Mouse (Mus musculus): ENCODE results near the gene Gja1. TPM values are rescaled to one million over a fixed set of nuclear protein-coding genes. Genes with fewer than 3 reads are reported as not detected.
A peak's percentile ranks its signal among the peaks of the same experiment; 100 is the strongest.

Gene Gja1
- total and polyA plus RNA-seq, 3 experiments, result 26.0 to 45.0 (median 31.2) TPM

DNA sequence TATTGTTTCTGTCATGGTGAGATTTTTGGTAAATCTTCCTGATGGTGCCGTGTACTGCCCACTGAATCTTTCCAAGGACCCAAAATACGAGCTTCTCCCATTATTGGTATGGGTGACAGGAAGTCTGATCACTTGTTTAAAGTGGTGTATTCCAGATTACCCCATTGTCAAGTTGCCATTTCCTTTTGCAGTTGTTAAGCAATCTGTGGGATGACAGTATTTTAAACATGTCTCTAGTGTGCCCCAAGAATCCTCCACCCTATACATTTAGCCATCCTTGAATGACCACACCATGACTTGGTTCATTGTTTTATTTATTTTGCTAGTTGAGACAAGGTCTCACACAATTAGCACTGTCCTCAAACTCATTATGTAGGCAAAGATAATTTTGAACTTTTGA lies 50.3 kb downstream of the Gja1 start:
- DNase-seq (ENCODE audit: extremely low read depth), result no peak
- no peak overlapping the region for H3K9ac ChIP-seq (ENCODE audit: insufficient read depth, low read depth)
- no peaks in the 10 kb centered on the region for H3K36me3 ChIP-seq (replicated peaks in 1 of 2; ENCODE audit: control insufficient read depth in 1 of 2, insufficient read depth in 1 of 2, low read length in 1 of 2)
- H3K27ac ChIP-seq (ENCODE audit: insufficient read depth, low read depth), result no peak overlapping the region
- H3K4me1 ChIP-seq (ENCODE audit: control insufficient read depth in 1 of 2, insufficient read depth in 2 of 2), result peaks cover 0 to 39% of the 10 kb centered on the region in 2 experiments; a peak in 2 of 4 replicates
- H3K4me2 ChIP-seq (ENCODE audit: insufficient read depth, low read depth, poor library complexity, severe bottlenecking), result no peak overlapping the region
- in situ Hi-C loops (cut with MboI; ENCODE audit: low pct_ligation_motif_present, low pct_unique_long_range_greater_than_20kb, low sequenced_read_pairs), result no loop called here
- H3K79me2 ChIP-seq (replicated peaks; ENCODE audit: control insufficient read depth, extremely low read depth, insufficient read depth, poor library complexity, severe bottlenecking), result no peaks in the 10 kb centered on the region
- no peak overlapping the region for H3K4me3 ChIP-seq (replicated peaks in 1 of 3; ENCODE audit: low read depth in 2 of 3, low read length in 2 of 3, poor library complexity in 1 of 3)
- TF ChIP-seq MEF2A (IDR thresholded peaks at IDR 0.05; ENCODE audit: borderline replicate concordance, low read depth, low read length) (no peak), MXI1 (IDR thresholded peaks at IDR 0.05; ENCODE audit: low read depth, low read length) (no peak), MAZ (IDR thresholded peaks at IDR 0.05; ENCODE audit: low read depth, low read length) (no peak), JUN (IDR thresholded peaks at IDR 0.05; ENCODE audit: insufficient read depth, low read depth, low read length) (no peak), MAFK (IDR thresholded peaks at IDR 0.05; ENCODE audit: insufficient replicate concordance, low read length) (no peak), JUND (conservative IDR thresholded peaks at IDR 0.05; ENCODE audit: low read depth, low read length) (no peak), ZMIZ1 (IDR thresholded peaks at IDR 0.05; ENCODE audit: low read depth, low read length) (no peak), CHD2 (IDR thresholded peaks at IDR 0.05; ENCODE audit: low read length) (no peak), MAX (IDR thresholded peaks at IDR 0.05; ENCODE audit: low read length) (no peak), NELFE (IDR thresholded peaks at IDR 0.05; ENCODE audit: low read depth, low read length) (no peak), ZKSCAN1 (IDR thresholded peaks at IDR 0.05; ENCODE audit: borderline replicate concordance, low read depth, low read length) (no peak), PAX5 (IDR thresholded peaks at IDR 0.05; ENCODE audit: low read length) (no peak), TBP (conservative IDR thresholded peaks at IDR 0.05; ENCODE audit: low read depth, low read length) (no peak), ELF1 (IDR thresholded peaks at IDR 0.05; ENCODE audit: low read depth, low read length) (no peak), USF2 (conservative IDR thresholded peaks at IDR 0.05; ENCODE audit: low read depth, low read length) (no peak), UBTF (IDR thresholded peaks at IDR 0.05; ENCODE audit: low read depth, low read length) (no peak)
- dilution Hi-C loops (cut with MboI; ENCODE audit: extremely low pct_ligation_motif_present, extremely low pct_unique_long_range_greater_than_20kb, low sequenced_read_pairs), result no loop called here
- H3K9me3 ChIP-seq (replicated peaks; ENCODE audit: low read length), result no peaks in the 10 kb centered on the region
- no peaks in the 10 kb centered on the region for H3K27me3 ChIP-seq (replicated peaks)

DNA sequence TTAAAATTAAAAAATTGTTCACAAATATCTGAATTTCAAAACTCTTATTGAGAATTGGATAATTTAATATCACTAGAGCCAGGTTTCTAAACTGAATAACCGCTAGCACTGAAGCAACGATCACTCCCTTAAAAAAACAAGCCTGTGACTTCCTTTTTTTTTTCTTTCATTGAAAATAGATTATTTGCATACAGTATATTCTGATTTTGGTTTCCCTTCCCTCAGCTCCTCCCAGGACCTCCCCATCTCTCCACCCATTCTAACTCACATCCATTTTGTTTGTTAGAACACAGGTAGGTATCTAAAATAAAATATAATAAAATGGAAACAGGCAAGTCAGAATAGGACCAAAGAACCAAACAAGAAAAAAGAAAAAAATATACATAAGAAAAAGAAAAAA lies 50.7 kb downstream of the Gja1 start:
- H3K79me2 ChIP-seq (replicated peaks; ENCODE audit: control insufficient read depth, extremely low read depth, insufficient read depth, poor library complexity, severe bottlenecking), result no peaks in the 10 kb centered on the region
- no peaks in the 10 kb centered on the region for H3K9me3 ChIP-seq (replicated peaks; ENCODE audit: low read length)
- TF ChIP-seq CTCF (conservative IDR thresholded peaks at IDR 0.05 in 1 of 2, IDR thresholded peaks at IDR 0.05 in 1 of 2; ENCODE audit: low read depth in 2 of 2, low read length in 2 of 2) (no peak), ZNF384 (IDR thresholded peaks at IDR 0.05; ENCODE audit: low read depth, low read length) (peak; percentile 93)
- no peaks in the 10 kb centered on the region for H3K36me3 ChIP-seq (replicated peaks in 1 of 2; ENCODE audit: control insufficient read depth in 1 of 2, insufficient read depth in 1 of 2, low read length in 1 of 2)
- H3K4me3 ChIP-seq (replicated peaks in 1 of 3; ENCODE audit: low read depth in 2 of 3, low read length in 2 of 3, poor library complexity in 1 of 3), result no peak overlapping the region
- H3K9ac ChIP-seq (ENCODE audit: insufficient read depth, low read depth), result no peak overlapping the region
- peak; percentile 54 for DNase-seq (ENCODE audit: extremely low read depth)
- no peak overlapping the region for H3K4me2 ChIP-seq (ENCODE audit: insufficient read depth, low read depth, poor library complexity, severe bottlenecking)
- dilution Hi-C loops (cut with MboI; ENCODE audit: extremely low pct_ligation_motif_present, extremely low pct_unique_long_range_greater_than_20kb, low sequenced_read_pairs), result no loop called here
- peaks cover 0 to 39% of the 10 kb centered on the region in 2 experiments; a peak in 2 of 4 replicates for H3K4me1 ChIP-seq (ENCODE audit: control insufficient read depth in 1 of 2, insufficient read depth in 2 of 2)
- H3K27me3 ChIP-seq (replicated peaks), result no peaks in the 10 kb centered on the region
- no peak overlapping the region for H3K27ac ChIP-seq (ENCODE audit: insufficient read depth, low read depth)
- in situ Hi-C loops (cut with MboI; ENCODE audit: low pct_ligation_motif_present, low pct_unique_long_range_greater_than_20kb, low sequenced_read_pairs), result no loop called here

All from CH12.LX (cell line).